Mouse (Mus musculus) testis, adult 2 months (tissue): ENCODE measurements around the gene Dglucy.

Experiments used
- CTCF ChIP-seq: fragments of 200-500 bp; IDR thresholded peaks from 2 replicates; pipeline ENCODE4 v1.5.1; 2012; ENCODE audit warnings: low read depth, mild to moderate bottlenecking, inconsistent platforms, low read length, moderate library complexity; ENCODE audit not compliant: control insufficient read depth, insufficient read depth, insufficient replicate concordance
- POLR2A ChIP-seq: fragments of 200-500 bp; IDR thresholded peaks from 2 replicates; pipeline ENCODE4 v1.6.1; 2012; ENCODE audit warnings: low read depth, mild to moderate bottlenecking, inconsistent platforms, low read length, moderate library complexity; ENCODE audit not compliant: control insufficient read depth

- no peak for TF ChIP-seq CTCF
- TF ChIP-seq POLR2A = no peak
Measured at GRCm38 (mm10) chr12:100785344-100785743, 6.5 kb downstream of the Dglucy start.
